8 mouse cellular contexts compared by ENCODE assay signal in genomic region chr14:21031783-21032511, GRCm38 (mm10). TPM values are rescaled to one million over a fixed set of nuclear protein-coding genes. Genes with fewer than 3 reads are reported as not detected.
DNase-seq lines count a peak whose midpoint lies in the region; ATAC-seq and TF ChIP-seq lines count a peak whose summit lies in the region.

No protein-coding gene starts in this region.

- no peak overlapping the region for H3K9ac ChIP-seq in lung, postnatal 0 days (replicated peaks; ENCODE audit: low read depth)
- H3K9ac ChIP-seq in stomach, embryonic 16.5 days (ENCODE audit: low read length), result no peak overlapping the region

- no peak for TF ChIP-seq POLR2A in bone marrow macrophage, adult 2 months (IDR thresholded peaks at IDR 0.05; ENCODE audit: borderline replicate concordance, low read depth, low read length)

- peak overlapping the region; percentile 72 for H3K27ac ChIP-seq in left cerebral cortex, adult 2 months
- peak overlapping the region; percentile 47 for H3K27ac ChIP-seq in bone marrow macrophage, adult 2 months (ENCODE audit: insufficient read depth, low read depth, low read length)
- peak overlapping the region; percentile 74 for H3K27ac ChIP-seq in lung, postnatal 0 days (ENCODE audit: low read length)
- H3K27ac ChIP-seq in stomach, embryonic 16.5 days (ENCODE audit: low read length), result peak overlapping the region; percentile 46; the same call in 1 of the 2 replicates

- intact Hi-C loops in left cerebral cortex, adult 2 months (cut with DNase I), result no loop called here
- intact Hi-C loops in left cerebral cortex, postnatal 4 days (cut with DNase I), result no loop called here

- no peaks in the 10 kb centered on the region for H3K9me3 ChIP-seq in lung, postnatal 0 days (ENCODE audit: low read length)
- H3K9me3 ChIP-seq in stomach, embryonic 16.5 days (replicated peaks; ENCODE audit: control insufficient read depth, low read length), result no peaks in the 10 kb centered on the region

- WGBS in lung, postnatal 0 days, result 63% methylated on average over 6 of the region's 6 CpGs
- WGBS in stomach, embryonic 16.5 days, result 68% methylated on average over 6 of the region's 6 CpGs

- DNase-seq in left cerebral cortex, adult 2 months (ENCODE audit: extremely low spot score in 1 of 2, low spot score in 2 of 2), result no peak
- DNase-seq in left cerebral cortex, postnatal 4 days, result no peak
- DNase-seq in heart, adult 11 months, result peak; percentile 99
- DNase-seq in kidney, adult 8-10 months, result peak; percentile 49 to 75
- DNase-seq in lung, postnatal 0 days (ENCODE audit: low spot score), result peak; percentile 93
- no peak for DNase-seq in testis, postnatal 10 days (ENCODE audit: low spot score)

- no peaks in the 10 kb centered on the region for H3K27me3 ChIP-seq in lung, postnatal 0 days (replicated peaks; ENCODE audit: insufficient read depth, low read length)
- H3K27me3 ChIP-seq in stomach, embryonic 16.5 days (ENCODE audit: control insufficient read depth, insufficient read depth, low read length), result no peaks in the 10 kb centered on the region

- peaks cover 20% of the 10 kb centered on the region for H3K4me1 ChIP-seq in bone marrow macrophage, adult 2 months (ENCODE audit: control insufficient read depth, insufficient read depth, low read length)
- peaks cover 3% of the 10 kb centered on the region; the same call in 1 of the 2 replicates for H3K4me1 ChIP-seq in lung, postnatal 0 days (ENCODE audit: insufficient read depth, low read depth, low read length)
- H3K4me1 ChIP-seq in stomach, embryonic 16.5 days (ENCODE audit: control insufficient read depth, insufficient read depth, low read length), result 0 out of 2 replicates have a peak, but pooled peaks cover 8% of the 10 kb centered on the region

- no peak overlapping the region for H3K4me3 ChIP-seq in left cerebral cortex, adult 2 months
- no peak overlapping the region for H3K4me3 ChIP-seq in bone marrow macrophage, adult 2 months (ENCODE audit: insufficient read depth, low read length)
- no peak overlapping the region for H3K4me3 ChIP-seq in lung, postnatal 0 days (ENCODE audit: low read depth, low read length)
- no peak overlapping the region for H3K4me3 ChIP-seq in stomach, embryonic 16.5 days (replicated peaks; ENCODE audit: low read length)

- peak; percentile 80 for TF ChIP-seq EP300 in lung, postnatal 0 days (IDR thresholded peaks at IDR 0.05)

- peaks cover 37% of the 10 kb centered on the region for H3K36me3 ChIP-seq in lung, postnatal 0 days (ENCODE audit: insufficient read depth, low read length)
- H3K36me3 ChIP-seq in stomach, embryonic 16.5 days (ENCODE audit: control insufficient read depth, insufficient read depth, low read length), result peaks cover 3% of the 10 kb centered on the region

- peak; percentile 95 for ATAC-seq in lung, postnatal 0 days
- peak; percentile 47; the same call in 1 of the 2 replicates for ATAC-seq in stomach, embryonic 16.5 days (ENCODE audit: insufficient read depth, low FRiP score)

- TF ChIP-seq CTCF in left cerebral cortex, adult 2 months (IDR thresholded peaks at IDR 0.05), result no peak
- no peak for TF ChIP-seq CTCF in bone marrow macrophage, adult 2 months (IDR thresholded peaks at IDR 0.05; ENCODE audit: low read depth, low read length)
- 0 out of 2 replicates have a peak, but pooled peaks have one; percentile 5 for TF ChIP-seq CTCF in lung, postnatal 0 days (IDR thresholded peaks at IDR 0.05)

- no peak overlapping the region for H3K4me2 ChIP-seq in lung, postnatal 0 days (replicated peaks; ENCODE audit: low read depth, low read length)
- no peak overlapping the region for H3K4me2 ChIP-seq in stomach, embryonic 16.5 days (ENCODE audit: low read depth, low read length)

RNA-seq across cellular contexts. Expression of gene Ap3m1, which starts 20.4 kb away (rescaled TPM):
- 10 to 100 TPM; 62.5 to 64.3 TPM for total RNA-seq in left cerebral cortex, adult 2 months (2021)
- total RNA-seq in left cerebral cortex, postnatal 4 days (2021), result 10 to 100 TPM; 89.5 to 93.0 TPM
- 37.8 and 38.3 TPM in 2 replicates for polyA plus RNA-seq in bone marrow macrophage, adult 2 months (2012; ENCODE audit: insufficient read depth, insufficient read length, missing spikeins)
- polyA plus RNA-seq in lung, postnatal 0 days (2015; fragmentation: Nextera tagmentation; extraction: Ambion mirVana), result 39.3 and 41.1 TPM in 2 replicates
- polyA plus RNA-seq in stomach, embryonic 16.5 days (2015; fragmentation: Nextera tagmentation; extraction: Ambion mirVana), result 66.4 and 73.8 TPM in 2 replicates

RNA-seq across cellular contexts. Expression of gene Adk, which starts 20.4 kb away (rescaled TPM):
- 10 to 100 TPM; 59.5 to 69.6 TPM for total RNA-seq in left cerebral cortex, adult 2 months (2021)
- total RNA-seq in left cerebral cortex, postnatal 4 days (2021), result 10 to 100 TPM; 51.6 to 52.3 TPM
- polyA plus RNA-seq in bone marrow macrophage, adult 2 months (2012; ENCODE audit: insufficient read depth, insufficient read length, missing spikeins), result 24.2 and 26.6 TPM in 2 replicates
- 238 and 275 TPM in 2 replicates for polyA plus RNA-seq in lung, postnatal 0 days (2015; fragmentation: Nextera tagmentation; extraction: Ambion mirVana)
- 138 and 151 TPM in 2 replicates for polyA plus RNA-seq in stomach, embryonic 16.5 days (2015; fragmentation: Nextera tagmentation; extraction: Ambion mirVana)

Comparison
In these comparisons a context has a peak if more than half of its experiments do, and no peak if none do; other contexts are left out.
1. DNase-seq: peak in heart, adult 11 months (single experiment), kidney, adult 8-10 months (2 of 2) and lung, postnatal 0 days (single experiment); none in left cerebral cortex, adult 2 months (0 of 2), left cerebral cortex, postnatal 4 days (single experiment) and testis, postnatal 10 days (single experiment).
2. Peak in every context shown above with its lines, with median percentiles within 50 percentile points of each other: H3K27ac ChIP-seq.